Mouse (Mus musculus): ENCODE measurements at regions not wholly inside any gene's neighbourhood (a gene's known extent, or its start where the extent isn't known, plus 50 kb on each side); places are given as distances from the start of the nearest gene placed in this dataset.

DNA sequence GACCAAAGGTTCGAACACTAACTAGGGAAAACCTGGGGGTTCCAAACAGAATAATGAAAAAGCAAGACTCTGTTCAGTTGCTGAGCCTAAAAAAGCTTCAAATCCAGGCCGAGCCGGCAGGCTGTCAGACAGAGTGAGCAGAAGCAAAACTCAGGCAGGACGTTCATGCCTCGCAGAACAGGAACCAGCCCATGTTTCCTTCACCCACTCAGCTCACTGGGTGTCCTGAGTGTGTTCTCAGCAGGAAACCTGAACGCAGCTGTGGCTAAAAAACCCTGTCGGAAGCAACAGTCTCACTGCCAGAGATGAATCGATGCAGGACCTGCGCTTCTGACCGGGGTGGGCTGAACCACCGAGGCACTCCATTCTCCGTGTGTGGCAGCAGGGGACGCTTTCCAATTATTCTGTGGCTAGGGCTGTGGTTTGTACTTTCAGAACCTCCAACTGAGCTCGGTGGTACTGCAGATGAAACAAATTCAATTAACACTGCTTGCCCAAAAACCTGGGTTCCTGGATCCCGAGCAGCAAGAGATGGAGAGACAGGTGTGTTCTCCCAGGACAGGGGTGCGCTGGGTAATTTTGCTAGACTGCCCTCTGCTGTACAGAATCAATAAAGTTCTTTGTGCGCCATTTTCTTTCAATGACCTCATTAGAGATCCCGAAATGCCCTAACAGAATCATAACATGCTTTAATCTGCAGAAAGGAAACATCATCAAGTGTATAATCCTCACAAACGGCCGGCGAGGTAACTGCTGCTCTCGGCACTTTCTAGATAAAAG, 121.1 kb upstream of the Akirin2 start:
- no peak overlapping the region for H3K27ac ChIP-seq (ENCODE audit: low read depth, low read length)
- H3K9ac ChIP-seq (ENCODE audit: low read depth, low read length), result no peak overlapping the region
- H3K4me2 ChIP-seq (replicated peaks; ENCODE audit: low read depth, low read length), result no peak overlapping the region
- H3K4me3 ChIP-seq (ENCODE audit: low read length), result no peak overlapping the region
- H3K27me3 ChIP-seq (ENCODE audit: control insufficient read depth, insufficient read depth, low read length), result no peaks in the 10 kb centered on the region
- H3K36me3 ChIP-seq (ENCODE audit: control insufficient read depth, insufficient read depth, low read length), result no peaks in the 10 kb centered on the region
- 82% methylated on average over 22 of the region's 22 CpGs for WGBS
- H3K4me1 ChIP-seq (ENCODE audit: control insufficient read depth, insufficient read depth, low read length), result no peaks in the 10 kb centered on the region
- no peaks in the 10 kb centered on the region for H3K9me3 ChIP-seq (ENCODE audit: control insufficient read depth, low read length)
- no peak for ATAC-seq (ENCODE audit: low FRiP score, low TSS enrichment)

DNA sequence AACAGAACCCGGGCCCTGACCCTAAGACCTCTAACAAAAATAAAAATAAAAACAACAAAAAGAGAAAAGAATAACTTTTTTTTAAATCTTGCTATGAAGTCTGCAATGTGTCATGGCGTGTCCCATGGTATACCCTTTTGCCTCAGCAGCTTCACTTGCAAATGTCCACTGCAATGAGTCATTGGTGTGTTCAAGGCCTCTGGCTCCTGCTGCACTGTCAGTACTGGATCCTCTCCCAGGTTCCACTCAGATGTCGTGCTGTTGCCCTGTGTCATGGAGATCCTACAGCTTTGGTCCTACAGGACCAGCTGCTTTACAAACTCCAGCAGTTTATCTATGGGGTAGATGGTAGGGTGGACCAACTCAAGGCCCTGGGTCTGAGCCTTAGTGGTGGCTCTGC, 113.4 kb upstream of the Akirin2 start:
- 78% methylated on average over 3 of the region's 3 CpGs for WGBS
- H3K27me3 ChIP-seq (ENCODE audit: control insufficient read depth, insufficient read depth, low read length), result no peaks in the 10 kb centered on the region
- no peak overlapping the region for H3K4me3 ChIP-seq (ENCODE audit: low read length)
- H3K27ac ChIP-seq (ENCODE audit: low read depth, low read length), result no peak overlapping the region
- no peaks in the 10 kb centered on the region for H3K9me3 ChIP-seq (ENCODE audit: control insufficient read depth, low read length)
- H3K36me3 ChIP-seq (ENCODE audit: control insufficient read depth, insufficient read depth, low read length), result no peaks in the 10 kb centered on the region
- no peak for ATAC-seq (ENCODE audit: low FRiP score, low TSS enrichment)
- no peak overlapping the region for H3K4me2 ChIP-seq (replicated peaks; ENCODE audit: low read depth, low read length)
- H3K9ac ChIP-seq (ENCODE audit: low read depth, low read length), result no peak overlapping the region
- H3K4me1 ChIP-seq (ENCODE audit: control insufficient read depth, insufficient read depth, low read length), result no peaks in the 10 kb centered on the region

DNA sequence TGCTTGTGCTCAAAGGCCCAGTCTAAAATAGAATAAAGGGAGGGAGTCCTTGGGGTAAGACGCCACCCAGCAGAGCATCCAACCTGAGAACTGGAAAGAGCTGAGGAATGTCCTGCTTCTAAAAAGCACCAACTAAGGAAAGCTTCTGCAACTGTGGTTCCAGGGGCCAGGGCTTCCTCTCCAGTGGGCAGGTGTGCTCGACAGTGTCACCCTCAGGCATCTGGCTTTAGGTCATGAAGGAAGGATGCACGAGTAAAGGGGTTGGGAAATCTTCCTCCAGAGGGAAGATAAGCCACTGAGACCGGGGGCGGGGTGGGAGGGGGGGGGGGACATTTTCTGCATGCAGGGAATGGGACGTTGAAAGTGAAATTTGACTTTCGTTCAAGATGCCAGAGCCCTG, 101.2 kb upstream of the Akirin2 start:
- Histone ChIP-seq H3K4me3 (ENCODE audit: low read length) (no peak overlapping the region), H3K4me1 (ENCODE audit: control insufficient read depth, insufficient read depth, low read length) (no peaks in the 10 kb centered on the region), H3K27me3 (ENCODE audit: control insufficient read depth, insufficient read depth, low read length) (no peaks in the 10 kb centered on the region), H3K36me3 (ENCODE audit: control insufficient read depth, insufficient read depth, low read length) (no peaks in the 10 kb centered on the region), H3K9ac (ENCODE audit: low read depth, low read length) (no peak overlapping the region), H3K9me3 (ENCODE audit: control insufficient read depth, low read length) (no peaks in the 10 kb centered on the region), H3K4me2 (replicated peaks; ENCODE audit: low read depth, low read length) (no peak overlapping the region), H3K27ac (ENCODE audit: low read depth, low read length) (no peak overlapping the region)
- ATAC-seq (ENCODE audit: low FRiP score, low TSS enrichment), result no peak
- 81% methylated on average over 7 of the region's 7 CpGs for WGBS

GRCm38 (mm10) chr4:34462591-34462990, 88.1 kb upstream of the Akirin2 start:
- H3K9ac ChIP-seq (ENCODE audit: low read depth, low read length), result no peak overlapping the region
- 87% methylated on average over 4 of the region's 4 CpGs for WGBS
- no peaks in the 10 kb centered on the region for H3K27me3 ChIP-seq (ENCODE audit: control insufficient read depth, insufficient read depth, low read length)
- H3K4me2 ChIP-seq (replicated peaks; ENCODE audit: low read depth, low read length), result no peak overlapping the region
- H3K4me3 ChIP-seq (ENCODE audit: low read length), result no peak overlapping the region
- H3K36me3 ChIP-seq (ENCODE audit: control insufficient read depth, insufficient read depth, low read length), result no peaks in the 10 kb centered on the region
- no peaks in the 10 kb centered on the region for H3K9me3 ChIP-seq (ENCODE audit: control insufficient read depth, low read length)
- no peak overlapping the region for H3K27ac ChIP-seq (ENCODE audit: low read depth, low read length)
- ATAC-seq (ENCODE audit: low FRiP score, low TSS enrichment), result no peak
- no peaks in the 10 kb centered on the region for H3K4me1 ChIP-seq (ENCODE audit: control insufficient read depth, insufficient read depth, low read length)

GRCm38 (mm10) chr4:34465845-34466244, 84.9 kb upstream of the Akirin2 start:
- Histone ChIP-seq H3K36me3 (ENCODE audit: control insufficient read depth, insufficient read depth, low read length) (no peaks in the 10 kb centered on the region), H3K4me1 (ENCODE audit: control insufficient read depth, insufficient read depth, low read length) (no peaks in the 10 kb centered on the region), H3K27ac (ENCODE audit: low read depth, low read length) (no peak overlapping the region), H3K27me3 (ENCODE audit: control insufficient read depth, insufficient read depth, low read length) (no peaks in the 10 kb centered on the region), H3K4me3 (ENCODE audit: low read length) (no peak overlapping the region), H3K9me3 (ENCODE audit: control insufficient read depth, low read length) (no peaks in the 10 kb centered on the region), H3K4me2 (replicated peaks; ENCODE audit: low read depth, low read length) (no peak overlapping the region), H3K9ac (ENCODE audit: low read depth, low read length) (no peak overlapping the region)
- ATAC-seq (ENCODE audit: low FRiP score, low TSS enrichment), result no peak
- 93% methylated on average over 2 of the region's 2 CpGs for WGBS

DNA sequence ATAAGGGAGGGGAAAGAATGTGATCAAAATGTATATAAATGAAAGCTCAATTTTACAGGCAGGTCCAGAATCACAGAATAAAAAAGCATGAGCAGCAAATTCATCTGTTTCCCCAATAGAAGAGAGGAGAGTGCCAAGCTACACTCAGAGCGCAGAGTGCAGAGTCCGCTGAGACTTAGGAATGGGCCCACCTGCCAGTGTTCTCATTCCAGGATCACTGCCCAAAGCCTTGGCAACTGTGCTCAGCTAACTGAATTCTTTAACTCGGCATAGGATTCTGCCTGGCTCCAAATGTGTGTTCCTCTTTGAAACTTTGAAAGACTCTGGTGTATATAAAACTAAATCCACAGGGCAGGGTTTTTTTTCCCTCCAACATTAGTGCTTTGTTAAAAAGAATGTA, 84.4 kb upstream of the Akirin2 start:
- Histone ChIP-seq H3K4me1 (ENCODE audit: control insufficient read depth, insufficient read depth, low read length) (no peaks in the 10 kb centered on the region), H3K9me3 (ENCODE audit: control insufficient read depth, low read length) (no peaks in the 10 kb centered on the region), H3K9ac (ENCODE audit: low read depth, low read length) (no peak overlapping the region), H3K27me3 (ENCODE audit: control insufficient read depth, insufficient read depth, low read length) (no peaks in the 10 kb centered on the region), H3K4me3 (ENCODE audit: low read length) (no peak overlapping the region), H3K27ac (ENCODE audit: low read depth, low read length) (no peak overlapping the region), H3K4me2 (replicated peaks; ENCODE audit: low read depth, low read length) (no peak overlapping the region), H3K36me3 (ENCODE audit: control insufficient read depth, insufficient read depth, low read length) (no peaks in the 10 kb centered on the region)
- WGBS, result 91% methylated on average over 3 of the region's 3 CpGs
- ATAC-seq (ENCODE audit: low FRiP score, low TSS enrichment), result no peak

GRCm38 (mm10) chr4:34468096-34468495, 82.6 kb upstream of the Akirin2 start:
- ATAC-seq (ENCODE audit: low FRiP score, low TSS enrichment), result no peak
- H3K27me3 ChIP-seq (ENCODE audit: control insufficient read depth, insufficient read depth, low read length), result no peaks in the 10 kb centered on the region
- WGBS, result 28% methylated on average over 9 of the region's 9 CpGs
- H3K27ac ChIP-seq (ENCODE audit: low read depth, low read length), result no peak overlapping the region
- no peak overlapping the region for H3K9ac ChIP-seq (ENCODE audit: low read depth, low read length)
- H3K4me2 ChIP-seq (replicated peaks; ENCODE audit: low read depth, low read length), result no peak overlapping the region
- no peaks in the 10 kb centered on the region for H3K36me3 ChIP-seq (ENCODE audit: control insufficient read depth, insufficient read depth, low read length)
- no peak overlapping the region for H3K4me3 ChIP-seq (ENCODE audit: low read length)
- no peaks in the 10 kb centered on the region for H3K9me3 ChIP-seq (ENCODE audit: control insufficient read depth, low read length)
- H3K4me1 ChIP-seq (ENCODE audit: control insufficient read depth, insufficient read depth, low read length), result no peaks in the 10 kb centered on the region

- ATAC-seq (ENCODE audit: low FRiP score, low TSS enrichment), result no peak
- Histone ChIP-seq H3K27ac (ENCODE audit: low read depth, low read length) (no peak overlapping the region), H3K4me3 (ENCODE audit: low read length) (no peak overlapping the region), H3K9ac (ENCODE audit: low read depth, low read length) (no peak overlapping the region), H3K4me2 (replicated peaks; ENCODE audit: low read depth, low read length) (no peak overlapping the region), H3K27me3 (ENCODE audit: control insufficient read depth, insufficient read depth, low read length) (no peaks in the 10 kb centered on the region), H3K36me3 (ENCODE audit: control insufficient read depth, insufficient read depth, low read length) (no peaks in the 10 kb centered on the region), H3K4me1 (ENCODE audit: control insufficient read depth, insufficient read depth, low read length) (no peaks in the 10 kb centered on the region), H3K9me3 (ENCODE audit: control insufficient read depth, low read length) (no peaks in the 10 kb centered on the region)
- 86% methylated on average over 5 of the region's 5 CpGs for WGBS
Measured at GRCm38 (mm10) chr4:34475792-34476448, 74.8 kb upstream of the Akirin2 start.

- ATAC-seq (ENCODE audit: low FRiP score, low TSS enrichment), result no peak
- no peak overlapping the region for H3K9ac ChIP-seq (ENCODE audit: low read depth, low read length)
- no peaks in the 10 kb centered on the region for H3K27me3 ChIP-seq (ENCODE audit: control insufficient read depth, insufficient read depth, low read length)
- no peak overlapping the region for H3K27ac ChIP-seq (ENCODE audit: low read depth, low read length)
- no peaks in the 10 kb centered on the region for H3K9me3 ChIP-seq (ENCODE audit: control insufficient read depth, low read length)
- H3K4me2 ChIP-seq (replicated peaks; ENCODE audit: low read depth, low read length), result no peak overlapping the region
- H3K4me3 ChIP-seq (ENCODE audit: low read length), result no peak overlapping the region
- H3K36me3 ChIP-seq (ENCODE audit: control insufficient read depth, insufficient read depth, low read length), result no peaks in the 10 kb centered on the region
- 31% methylated on average over 1 of the region's 1 CpGs for WGBS
- H3K4me1 ChIP-seq (ENCODE audit: control insufficient read depth, insufficient read depth, low read length), result no peaks in the 10 kb centered on the region
Measured at GRCm38 (mm10) chr4:34484273-34484672, 66.5 kb upstream of the Akirin2 start.
